Mouse (Mus musculus): Measurements from ENCODE around the gene Mmadhc. TPM values are rescaled to one million over a fixed set of nuclear protein-coding genes. Genes with fewer than 3 reads are reported as not detected.

The Mmadhc gene
- polyA plus RNA-seq (2012; rRNA removed) (108 and 110 TPM in 2 replicates), polyA plus RNA-seq (2014; fragmentation: Nextera tagmentation; extraction: Ambion mirVana) (167 and 175 TPM in 2 replicates)

- Histone ChIP-seq H3K36me3 (ENCODE audit: control insufficient read depth, insufficient read depth, low read length) (peaks cover 7% of the 10 kb centered on the region; the same call in 1 of the 2 replicates), H3K27ac (replicated peaks; ENCODE audit: low read depth, low read length) (peak within 1 kb of the TSS; percentile 91), H3K4me2 (replicated peaks; ENCODE audit: low read depth, low read length, severe bottlenecking) (peak within 1 kb of the TSS; percentile 86), H3K9me3 (ENCODE audit: control insufficient read depth, low read length) (no peaks in the 10 kb centered on the region), H3K4me3 (replicated peaks; ENCODE audit: low read length) (peak within 1 kb of the TSS; percentile 87), H3K4me1 (ENCODE audit: control insufficient read depth, insufficient read depth, low read length) (peaks cover 23% of the 10 kb centered on the region), H3K27me3 (ENCODE audit: control insufficient read depth, insufficient read depth, low read length) (no peaks in the 10 kb centered on the region), H3K9ac (ENCODE audit: low read depth, low read length, severe bottlenecking) (peak within 1 kb of the TSS; percentile 95)
- ATAC-seq (ENCODE audit: low FRiP score, low read depth) (peak; percentile 96), DNase-seq (ENCODE audit: low spot score) (peak; percentile 98)
- 2% methylated on average over 40 of the region's 58 CpGs for WGBS
- 0 out of 2 replicates have a peak, but pooled peaks have one; percentile 71 for TF ChIP-seq POLR2A (IDR thresholded peaks at IDR 0.05; ENCODE audit: borderline replicate concordance, extremely low read depth, insufficient read depth, insufficient read length)
Observed at GRCm38 (mm10) chr2:50296109-50296986, at the start of gene Mmadhc. TSS of gene Mmadhc (minus strand) at chr2:50296801.

- TF ChIP-seq POLR2A (IDR thresholded peaks at IDR 0.05; ENCODE audit: borderline replicate concordance, extremely low read depth, insufficient read depth, insufficient read length), result no peak
Observed at GRCm38 (mm10) chr2:50343598-50343997, 47.0 kb upstream of the Mmadhc start.

GRCm38 (mm10) chr2:50339061-50339460 lies 42.5 kb upstream of the Mmadhc start:
- Histone ChIP-seq H3K4me3 (replicated peaks; ENCODE audit: low read length) (no peak overlapping the region), H3K4me1 (ENCODE audit: control insufficient read depth, insufficient read depth, low read length) (peaks cover 4% of the 10 kb centered on the region; the same call in 1 of the 2 replicates), H3K36me3 (ENCODE audit: control insufficient read depth, insufficient read depth, low read length) (no peaks in the 10 kb centered on the region), H3K27me3 (ENCODE audit: control insufficient read depth, insufficient read depth, low read length) (no peaks in the 10 kb centered on the region), H3K9ac (ENCODE audit: low read depth, low read length, severe bottlenecking) (no peak overlapping the region), H3K9me3 (ENCODE audit: control insufficient read depth, low read length) (no peaks in the 10 kb centered on the region), H3K27ac (replicated peaks; ENCODE audit: low read depth, low read length) (no peak overlapping the region), H3K4me2 (replicated peaks; ENCODE audit: low read depth, low read length, severe bottlenecking) (no peak overlapping the region)
- WGBS, result 77% methylated on average over 3 of the region's 3 CpGs
- ATAC-seq (ENCODE audit: low FRiP score, low read depth) (no peak), DNase-seq (ENCODE audit: low spot score) (no peak)
- no peak for TF ChIP-seq POLR2A (IDR thresholded peaks at IDR 0.05; ENCODE audit: borderline replicate concordance, extremely low read depth, insufficient read depth, insufficient read length)

More at GRCm38 (mm10) chr2:50343598-50343997, 47.0 kb upstream of the Mmadhc start:
- no peaks in the 10 kb centered on the region for H3K27me3 ChIP-seq (ENCODE audit: control insufficient read depth, insufficient read depth, low read length)
- H3K27ac ChIP-seq (replicated peaks; ENCODE audit: low read depth, low read length), result no peak overlapping the region
- H3K4me2 ChIP-seq (replicated peaks; ENCODE audit: low read depth, low read length, severe bottlenecking), result no peak overlapping the region
- peaks cover 4% of the 10 kb centered on the region; the same call in 1 of the 2 replicates for H3K4me1 ChIP-seq (ENCODE audit: control insufficient read depth, insufficient read depth, low read length)
- H3K9ac ChIP-seq (ENCODE audit: low read depth, low read length, severe bottlenecking), result no peak overlapping the region
- H3K4me3 ChIP-seq (replicated peaks; ENCODE audit: low read length), result no peak overlapping the region
- no peaks in the 10 kb centered on the region for H3K36me3 ChIP-seq (ENCODE audit: control insufficient read depth, insufficient read depth, low read length)
- ATAC-seq (ENCODE audit: low FRiP score, low read depth), result no peak
- DNase-seq (ENCODE audit: low spot score), result no peak
- H3K9me3 ChIP-seq (ENCODE audit: control insufficient read depth, low read length), result no peaks in the 10 kb centered on the region
- WGBS, result 29% methylated on average over 8 of the region's 8 CpGs

GRCm38 (mm10) chr2:50337596-50337995 lies 41.0 kb upstream of the Mmadhc start:
- DNase-seq (ENCODE audit: low spot score) (no peak), ATAC-seq (ENCODE audit: low FRiP score, low read depth) (no peak)
- Histone ChIP-seq H3K27me3 (ENCODE audit: control insufficient read depth, insufficient read depth, low read length) (no peaks in the 10 kb centered on the region), H3K4me3 (replicated peaks; ENCODE audit: low read length) (no peak overlapping the region), H3K4me2 (replicated peaks; ENCODE audit: low read depth, low read length, severe bottlenecking) (no peak overlapping the region), H3K4me1 (ENCODE audit: control insufficient read depth, insufficient read depth, low read length) (no peaks in the 10 kb centered on the region), H3K9ac (ENCODE audit: low read depth, low read length, severe bottlenecking) (no peak overlapping the region), H3K9me3 (ENCODE audit: control insufficient read depth, low read length) (no peaks in the 10 kb centered on the region), H3K36me3 (ENCODE audit: control insufficient read depth, insufficient read depth, low read length) (no peaks in the 10 kb centered on the region), H3K27ac (replicated peaks; ENCODE audit: low read depth, low read length) (no peak overlapping the region)
- WGBS, result 35% methylated on average over 1 of the region's 1 CpGs
- no peak for TF ChIP-seq POLR2A (IDR thresholded peaks at IDR 0.05; ENCODE audit: borderline replicate concordance, extremely low read depth, insufficient read depth, insufficient read length)

- H3K9ac ChIP-seq (ENCODE audit: low read depth, low read length, severe bottlenecking), result no peak overlapping the region
- H3K4me3 ChIP-seq (replicated peaks; ENCODE audit: low read length), result no peak overlapping the region
- WGBS, result 40% methylated on average over 5 of the region's 5 CpGs
- TF ChIP-seq POLR2A (IDR thresholded peaks at IDR 0.05; ENCODE audit: borderline replicate concordance, extremely low read depth, insufficient read depth, insufficient read length), result no peak
- no peaks in the 10 kb centered on the region for H3K9me3 ChIP-seq (ENCODE audit: control insufficient read depth, low read length)
- no peaks in the 10 kb centered on the region for H3K27me3 ChIP-seq (ENCODE audit: control insufficient read depth, insufficient read depth, low read length)
- DNase-seq (ENCODE audit: low spot score) (peak; percentile 7), ATAC-seq (ENCODE audit: low FRiP score, low read depth) (no peak)
- H3K4me2 ChIP-seq (replicated peaks; ENCODE audit: low read depth, low read length, severe bottlenecking), result no peak overlapping the region
- H3K27ac ChIP-seq (replicated peaks; ENCODE audit: low read depth, low read length), result no peak overlapping the region; the same call in 1 of the 2 replicates
- no peaks in the 10 kb centered on the region for H3K36me3 ChIP-seq (ENCODE audit: control insufficient read depth, insufficient read depth, low read length)
- H3K4me1 ChIP-seq (ENCODE audit: control insufficient read depth, insufficient read depth, low read length), result peaks cover 6% of the 10 kb centered on the region
Observed at GRCm38 (mm10) chr2:50331716-50332270, 35.2 kb upstream of the Mmadhc start.

Data from limb, embryonic 14.5 days (tissue).